Mouse (Mus musculus) mouse embryonic stem cell (cell line): ENCODE data around the gene Mtmr2.

Experiments
- in situ Hi-C, 2 experiments: fragments of 300-500 bp; cut with MboI; formaldehyde crosslinking; loops; 1 replicate in 1 of 2; 3 replicates in 1 of 2; pipeline ENCODE4 v1.14.3; 2019 to 2020; ENCODE audit warnings: low sequenced_read_pairs in 2 of 2, low pct_unique_long_range_greater_than_20kb in 1 of 2, mixed read lengths in 1 of 2; ENCODE audit not compliant: unreplicated experiment in 1 of 2

Mtmr2 gene

DNA sequence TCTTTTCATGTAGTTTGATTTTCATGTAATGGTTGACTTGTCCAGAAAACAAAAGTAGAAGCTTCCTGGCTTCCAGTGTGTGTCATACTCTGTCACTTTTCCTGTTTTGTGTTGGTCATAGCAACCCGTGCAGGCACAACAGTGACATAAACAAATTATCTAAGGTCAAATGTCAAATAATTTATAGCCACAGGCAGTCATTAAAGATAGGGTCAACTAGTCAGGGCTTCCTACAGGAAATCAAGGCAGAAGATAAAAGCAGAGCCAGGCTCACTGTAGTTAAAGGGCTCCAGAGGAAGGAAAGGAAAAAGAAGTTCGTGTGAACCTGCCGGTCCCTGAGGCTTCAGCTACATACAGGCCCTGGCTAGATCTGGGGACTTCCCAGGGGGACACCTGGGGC lies 105.7 kb downstream of the Mtmr2 start:
- in situ Hi-C loops: no loop called here
